Mouse (Mus musculus): Measurements from ENCODE around the gene Adad1. TPM values are rescaled to one million over a fixed set of nuclear protein-coding genes. Genes with fewer than 3 reads are reported as not detected.

Gene Adad1
- polyA plus RNA-seq, 1 experiment from 2014 or later, result 0.37 TPM

GRCm38 (mm10) chr3:37128269-37128668 is 64.9 kb downstream of the Adad1 start:
- Histone ChIP-seq H3K4me3 (ENCODE audit: low read depth, low read length) (no peak overlapping the region), H3K4me2 (ENCODE audit: low read length) (no peak overlapping the region), H3K4me1 (replicated peaks; ENCODE audit: control insufficient read depth, insufficient read depth, low read length) (no peaks in the 10 kb centered on the region; the same call in 1 of the 2 replicates), H3K36me3 (ENCODE audit: control insufficient read depth, insufficient read depth, low read length) (no peaks in the 10 kb centered on the region), H3K9ac (ENCODE audit: low read length) (no peak overlapping the region), H3K27me3 (replicated peaks; ENCODE audit: control insufficient read depth, insufficient read depth, low read length) (no peaks in the 10 kb centered on the region), H3K9me3 (ENCODE audit: control insufficient read depth, low read length) (no peaks in the 10 kb centered on the region), H3K27ac (ENCODE audit: low read depth) (no peak overlapping the region)
- ATAC-seq (replicated peaks; ENCODE audit: low FRiP score, low TSS enrichment, low read depth), result no peak; the same call in 1 of the 2 replicates
- WGBS, result 40% methylated on average over 4 of the region's 4 CpGs
- DNase-seq (ENCODE audit: low spot score), result no peak

GRCm38 (mm10) chr3:37129063-37129462 is 65.7 kb downstream of the Adad1 start:
- Histone ChIP-seq H3K27me3 (replicated peaks; ENCODE audit: control insufficient read depth, insufficient read depth, low read length) (no peaks in the 10 kb centered on the region), H3K4me2 (ENCODE audit: low read length) (no peak overlapping the region), H3K27ac (ENCODE audit: low read depth) (no peak overlapping the region), H3K9ac (ENCODE audit: low read length) (no peak overlapping the region), H3K9me3 (ENCODE audit: control insufficient read depth, low read length) (no peaks in the 10 kb centered on the region), H3K36me3 (ENCODE audit: control insufficient read depth, insufficient read depth, low read length) (no peaks in the 10 kb centered on the region), H3K4me3 (ENCODE audit: low read depth, low read length) (no peak overlapping the region), H3K4me1 (replicated peaks; ENCODE audit: control insufficient read depth, insufficient read depth, low read length) (no peaks in the 10 kb centered on the region; the same call in 1 of the 2 replicates)
- DNase-seq (ENCODE audit: low spot score) (no peak), ATAC-seq (replicated peaks; ENCODE audit: low FRiP score, low TSS enrichment, low read depth) (no peak)
- WGBS, result 41% methylated on average over 2 of the region's 2 CpGs

GRCm38 (mm10) chr3:37137231-37137630 is 73.9 kb downstream of the Adad1 start:
- no peak overlapping the region for H3K4me3 ChIP-seq (ENCODE audit: low read depth, low read length)
- no peak overlapping the region for H3K9ac ChIP-seq (ENCODE audit: low read length)
- H3K4me2 ChIP-seq (ENCODE audit: low read length), result no peak overlapping the region
- H3K27ac ChIP-seq (ENCODE audit: low read depth), result no peak overlapping the region
- H3K27me3 ChIP-seq (replicated peaks; ENCODE audit: control insufficient read depth, insufficient read depth, low read length), result no peaks in the 10 kb centered on the region
- H3K4me1 ChIP-seq (replicated peaks; ENCODE audit: control insufficient read depth, insufficient read depth, low read length), result no peaks in the 10 kb centered on the region
- WGBS, result 38% methylated on average over 4 of the region's 4 CpGs
- ATAC-seq (replicated peaks; ENCODE audit: low FRiP score, low TSS enrichment, low read depth) (no peak), DNase-seq (ENCODE audit: low spot score) (no peak)
- no peaks in the 10 kb centered on the region for H3K9me3 ChIP-seq (ENCODE audit: control insufficient read depth, low read length)
- H3K36me3 ChIP-seq (ENCODE audit: control insufficient read depth, insufficient read depth, low read length), result no peaks in the 10 kb centered on the region

GRCm38 (mm10) chr3:37139192-37139591 is 75.9 kb downstream of the Adad1 start:
- H3K4me1 ChIP-seq (replicated peaks; ENCODE audit: control insufficient read depth, insufficient read depth, low read length), result no peaks in the 10 kb centered on the region
- WGBS, result 86% methylated on average over 3 of the region's 3 CpGs
- H3K4me2 ChIP-seq (ENCODE audit: low read length), result no peak overlapping the region
- ATAC-seq (replicated peaks; ENCODE audit: low FRiP score, low TSS enrichment, low read depth), result no peak
- H3K4me3 ChIP-seq (ENCODE audit: low read depth, low read length), result no peak overlapping the region
- H3K9me3 ChIP-seq (ENCODE audit: control insufficient read depth, low read length), result no peaks in the 10 kb centered on the region
- DNase-seq (ENCODE audit: low spot score), result no peak
- H3K9ac ChIP-seq (ENCODE audit: low read length), result no peak overlapping the region
- no peaks in the 10 kb centered on the region for H3K36me3 ChIP-seq (ENCODE audit: control insufficient read depth, insufficient read depth, low read length)
- no peak overlapping the region for H3K27ac ChIP-seq (ENCODE audit: low read depth)
- no peaks in the 10 kb centered on the region for H3K27me3 ChIP-seq (replicated peaks; ENCODE audit: control insufficient read depth, insufficient read depth, low read length)

GRCm38 (mm10) chr3:37140168-37140906 is 77.0 kb downstream of the Adad1 start:
- Histone ChIP-seq H3K4me1 (replicated peaks; ENCODE audit: control insufficient read depth, insufficient read depth, low read length) (no peaks in the 10 kb centered on the region), H3K9me3 (ENCODE audit: control insufficient read depth, low read length) (no peaks in the 10 kb centered on the region), H3K27ac (ENCODE audit: low read depth) (no peak overlapping the region), H3K4me2 (ENCODE audit: low read length) (no peak overlapping the region), H3K4me3 (ENCODE audit: low read depth, low read length) (no peak overlapping the region), H3K36me3 (ENCODE audit: control insufficient read depth, insufficient read depth, low read length) (no peaks in the 10 kb centered on the region), H3K9ac (ENCODE audit: low read length) (no peak overlapping the region), H3K27me3 (replicated peaks; ENCODE audit: control insufficient read depth, insufficient read depth, low read length) (no peaks in the 10 kb centered on the region)
- 88% methylated on average over 6 of the region's 6 CpGs for WGBS
- ATAC-seq (replicated peaks; ENCODE audit: low FRiP score, low TSS enrichment, low read depth) (no peak), DNase-seq (ENCODE audit: low spot score) (no peak)

GRCm38 (mm10) chr3:37141827-37142226 is 78.5 kb downstream of the Adad1 start:
- H3K9me3 ChIP-seq (ENCODE audit: control insufficient read depth, low read length), result no peaks in the 10 kb centered on the region
- H3K4me3 ChIP-seq (ENCODE audit: low read depth, low read length), result no peak overlapping the region
- H3K27ac ChIP-seq (ENCODE audit: low read depth), result no peak overlapping the region
- no peak for ATAC-seq (replicated peaks; ENCODE audit: low FRiP score, low TSS enrichment, low read depth)
- no peaks in the 10 kb centered on the region for H3K27me3 ChIP-seq (replicated peaks; ENCODE audit: control insufficient read depth, insufficient read depth, low read length)
- no peak for DNase-seq (ENCODE audit: low spot score)
- H3K36me3 ChIP-seq (ENCODE audit: control insufficient read depth, insufficient read depth, low read length), result no peaks in the 10 kb centered on the region
- H3K9ac ChIP-seq (ENCODE audit: low read length), result no peak overlapping the region
- WGBS, result 79% methylated on average over 2 of the region's 2 CpGs
- H3K4me1 ChIP-seq (replicated peaks; ENCODE audit: control insufficient read depth, insufficient read depth, low read length), result no peaks in the 10 kb centered on the region
- no peak overlapping the region for H3K4me2 ChIP-seq (ENCODE audit: low read length)

GRCm38 (mm10) chr3:37144979-37145378 is 81.7 kb downstream of the Adad1 start:
- no peaks in the 10 kb centered on the region for H3K9me3 ChIP-seq (ENCODE audit: control insufficient read depth, low read length)
- H3K4me3 ChIP-seq (ENCODE audit: low read depth, low read length), result no peak overlapping the region
- H3K27me3 ChIP-seq (replicated peaks; ENCODE audit: control insufficient read depth, insufficient read depth, low read length), result no peaks in the 10 kb centered on the region
- DNase-seq (ENCODE audit: low spot score) (no peak), ATAC-seq (replicated peaks; ENCODE audit: low FRiP score, low TSS enrichment, low read depth) (no peak)
- H3K27ac ChIP-seq (ENCODE audit: low read depth), result no peak overlapping the region
- H3K9ac ChIP-seq (ENCODE audit: low read length), result no peak overlapping the region
- 18% methylated on average over 1 of the region's 1 CpGs for WGBS
- no peaks in the 10 kb centered on the region for H3K4me1 ChIP-seq (replicated peaks; ENCODE audit: control insufficient read depth, insufficient read depth, low read length)
- no peak overlapping the region for H3K4me2 ChIP-seq (ENCODE audit: low read length)
- no peaks in the 10 kb centered on the region for H3K36me3 ChIP-seq (ENCODE audit: control insufficient read depth, insufficient read depth, low read length)

- Histone ChIP-seq H3K9ac (ENCODE audit: low read length) (no peak overlapping the region), H3K27me3 (replicated peaks; ENCODE audit: control insufficient read depth, insufficient read depth, low read length) (no peaks in the 10 kb centered on the region), H3K4me2 (ENCODE audit: low read length) (no peak overlapping the region), H3K4me3 (ENCODE audit: low read depth, low read length) (no peak overlapping the region), H3K36me3 (ENCODE audit: control insufficient read depth, insufficient read depth, low read length) (no peaks in the 10 kb centered on the region), H3K27ac (ENCODE audit: low read depth) (no peak overlapping the region), H3K4me1 (replicated peaks; ENCODE audit: control insufficient read depth, insufficient read depth, low read length) (no peaks in the 10 kb centered on the region), H3K9me3 (ENCODE audit: control insufficient read depth, low read length) (no peaks in the 10 kb centered on the region)
- DNase-seq (ENCODE audit: low spot score) (no peak), ATAC-seq (replicated peaks; ENCODE audit: low FRiP score, low TSS enrichment, low read depth) (no peak)
- 21% methylated on average over 8 of the region's 8 CpGs for WGBS
These were observed 83.1 kb downstream of the Adad1 start for GRCm38 (mm10) chr3:37146406-37146805.

- no peaks in the 10 kb centered on the region for H3K9me3 ChIP-seq (ENCODE audit: control insufficient read depth, low read length)
- H3K27me3 ChIP-seq (replicated peaks; ENCODE audit: control insufficient read depth, insufficient read depth, low read length), result no peaks in the 10 kb centered on the region
- no peak overlapping the region for H3K27ac ChIP-seq (ENCODE audit: low read depth)
- H3K36me3 ChIP-seq (ENCODE audit: control insufficient read depth, insufficient read depth, low read length), result no peaks in the 10 kb centered on the region
- DNase-seq (ENCODE audit: low spot score) (no peak), ATAC-seq (replicated peaks; ENCODE audit: low FRiP score, low TSS enrichment, low read depth) (no peak)
- H3K9ac ChIP-seq (ENCODE audit: low read length), result no peak overlapping the region
- H3K4me1 ChIP-seq (replicated peaks; ENCODE audit: control insufficient read depth, insufficient read depth, low read length), result no peaks in the 10 kb centered on the region
- WGBS, result 77% methylated on average over 7 of the region's 7 CpGs
- no peak overlapping the region for H3K4me3 ChIP-seq (ENCODE audit: low read depth, low read length)
- no peak overlapping the region for H3K4me2 ChIP-seq (ENCODE audit: low read length)
These were observed 83.5 kb downstream of the Adad1 start for GRCm38 (mm10) chr3:37146810-37147209.

All from intestine, embryonic 14.5 days (tissue).